Mouse (Mus musculus) spleen, adult 2 months (tissue): Measurements from ENCODE around the gene Foxd3. TPM values are rescaled to one million over a fixed set of nuclear protein-coding genes. Genes with fewer than 3 reads are reported as not detected.

Source experiments
- DNase-seq, 2 experiments: peaks; one replicate each; pipeline versions ENCODE4 v3.0.0 to v3.0.0-alpha.2; 2012 to 2021; ENCODE audit warnings: low spot score in 2 of 2, low read depth in 1 of 2
- H3K27ac ChIP-seq: fragments of 200-500 bp; 2 replicates; pipeline ENCODE4 v1.5.1; 2012; ENCODE audit warnings: low read length, inconsistent platforms; ENCODE audit not compliant: insufficient read depth
- H3K27me3 ChIP-seq: fragments of 200-500 bp; 2 replicates; pipeline ENCODE4 v1.6.1; 2012; ENCODE audit warnings: mild to moderate bottlenecking, moderate library complexity, low read length, inconsistent platforms; ENCODE audit not compliant: control insufficient read depth, insufficient read depth
- H3K36me3 ChIP-seq: fragments of 200-500 bp; 2 replicates; pipeline ENCODE4 v1.6.1; 2012; ENCODE audit warnings: mild to moderate bottlenecking, low read length, inconsistent platforms; ENCODE audit not compliant: control insufficient read depth, insufficient read depth
- H3K4me1 ChIP-seq: fragments of 200-500 bp; 2 replicates; pipeline ENCODE4 v1.6.1; 2011; ENCODE audit warnings: inconsistent platforms; ENCODE audit not compliant: control insufficient read depth, insufficient read depth, insufficient read length
- H3K4me3 ChIP-seq: fragments of 200-500 bp; 2 replicates; pipeline ENCODE4 v1.5.1; 2011; ENCODE audit warnings: mild to moderate bottlenecking, inconsistent platforms; ENCODE audit not compliant: insufficient read depth, insufficient read length; ENCODE audit errors: extremely low read depth
- CTCF ChIP-seq: fragments of 200-500 bp; IDR thresholded peaks from 2 replicates; pipeline ENCODE4 v1.5.1; 2011; ENCODE audit warnings: mild to moderate bottlenecking, inconsistent platforms; ENCODE audit not compliant: insufficient read depth, insufficient read length, insufficient replicate concordance; ENCODE audit errors: extremely low read depth
- POLR2A ChIP-seq: fragments of 200-500 bp; IDR thresholded peaks from 2 replicates; pipeline ENCODE4 v1.6.1; 2011; ENCODE audit warnings: low read depth, low read length, inconsistent platforms
- WGBS: fragments of 180-500 bp; shearing (Covaris S2); methylation state at CpG from one replicate; pipeline ENCODE4 v1.1.7; 2018; 5-methylcytosine and 5-hydroxymethylcytosine counted together
- polyA plus RNA-seq: library from polyadenylated mRNA; depleted of rRNA; stranded (reverse); fragments of >200 nt; gene quantifications from 2 replicates; pipeline ENCODE4 v1.2.3, GENCODE M21; 2012; rRNA removed

Gene Foxd3
- polyA plus RNA-seq, 1 experiment, result 0.33 TPM

GRCm38 (mm10) chr4:99662431-99662830 lies 6.3 kb downstream of the Foxd3 start:
- WGBS, result 16% methylated on average over 9 of the region's 9 CpGs
- TF ChIP-seq POLR2A (no peak), CTCF (no peak)
- peaks cover 18% of the 10 kb centered on the region for H3K27me3 ChIP-seq
- H3K27ac ChIP-seq, result no peak overlapping the region
- no peak for DNase-seq
- H3K4me3 ChIP-seq, result no peak overlapping the region
- peaks cover 3% of the 10 kb centered on the region; the same call in 1 of the 2 replicates for H3K4me1 ChIP-seq
- no peaks in the 10 kb centered on the region for H3K36me3 ChIP-seq

- TF ChIP-seq POLR2A (no peak), CTCF (no peak)
- Histone ChIP-seq H3K4me1 (no peaks in the 10 kb centered on the region), H3K4me3 (no peak overlapping the region), H3K27me3 (peaks cover 12% of the 10 kb centered on the region), H3K36me3 (no peaks in the 10 kb centered on the region), H3K27ac (no peak overlapping the region)
- WGBS, result 12% methylated on average over 34 of the region's 34 CpGs
- DNase-seq, result no peak
These were observed 6.9 kb downstream of the Foxd3 start for GRCm38 (mm10) chr4:99662841-99663567.

- H3K4me3 ChIP-seq, result no peak overlapping the region
- H3K27me3 ChIP-seq, result peaks cover 12% of the 10 kb centered on the region
- WGBS, result 20% methylated on average over 8 of the region's 8 CpGs
- H3K36me3 ChIP-seq, result no peaks in the 10 kb centered on the region
- H3K4me1 ChIP-seq, result no peaks in the 10 kb centered on the region
- H3K27ac ChIP-seq, result no peak overlapping the region
- no peak for DNase-seq
- TF ChIP-seq CTCF, result no peak
- no peak for TF ChIP-seq POLR2A
These were observed 7.6 kb downstream of the Foxd3 start for GRCm38 (mm10) chr4:99663710-99664109.

- TF ChIP-seq POLR2A, result no peak
- no peak for TF ChIP-seq CTCF
- DNase-seq, result no peak
- no peaks in the 10 kb centered on the region for H3K4me1 ChIP-seq
- H3K36me3 ChIP-seq, result no peaks in the 10 kb centered on the region
- no peak overlapping the region for H3K4me3 ChIP-seq
- H3K27ac ChIP-seq, result no peak overlapping the region
- WGBS, result 88% methylated on average over 7 of the region's 7 CpGs
- no peaks in the 10 kb centered on the region for H3K27me3 ChIP-seq
These were observed 14.2 kb downstream of the Foxd3 start for GRCm38 (mm10) chr4:99670203-99670851.

GRCm38 (mm10) chr4:99675191-99675590 lies 19.1 kb downstream of the Foxd3 start:
- no peak for TF ChIP-seq POLR2A
- no peak for TF ChIP-seq CTCF
- H3K27me3 ChIP-seq, result no peaks in the 10 kb centered on the region
- no peak for DNase-seq
- no peaks in the 10 kb centered on the region for H3K36me3 ChIP-seq
- no peaks in the 10 kb centered on the region for H3K4me1 ChIP-seq
- H3K4me3 ChIP-seq, result no peak overlapping the region
- H3K27ac ChIP-seq, result no peak overlapping the region

GRCm38 (mm10) chr4:99683941-99684340 lies 27.8 kb downstream of the Foxd3 start:
- H3K4me3 ChIP-seq, result no peak overlapping the region
- no peaks in the 10 kb centered on the region for H3K27me3 ChIP-seq
- H3K36me3 ChIP-seq, result no peaks in the 10 kb centered on the region
- no peak overlapping the region for H3K27ac ChIP-seq
- TF ChIP-seq CTCF (no peak), POLR2A (no peak)
- WGBS, result 89% methylated on average over 6 of the region's 6 CpGs
- DNase-seq, result no peak
- no peaks in the 10 kb centered on the region for H3K4me1 ChIP-seq

- no peak for DNase-seq
- WGBS, result 66% methylated on average over 5 of the region's 5 CpGs
- Histone ChIP-seq H3K27me3 (no peaks in the 10 kb centered on the region), H3K36me3 (no peaks in the 10 kb centered on the region), H3K27ac (no peak overlapping the region), H3K4me1 (no peaks in the 10 kb centered on the region), H3K4me3 (no peak overlapping the region)
- TF ChIP-seq CTCF (no peak), POLR2A (no peak)
These were observed 30.2 kb downstream of the Foxd3 start for GRCm38 (mm10) chr4:99686308-99686707.

Other genes with a start within 250 kb of the Foxd3 start
- gene Alg6, start 59.4 kb downstream of the Foxd3 start, polyA plus RNA-seq, result 1.2 and 1.3 TPM in 2 replicates
- 1.3 and 1.6 TPM in 2 replicates for gene Efcab7, start 172.9 kb downstream of the Foxd3 start, polyA plus RNA-seq